In genomic region chr3:133364138-133364537, GRCm38 (mm10) we compare ENCODE assay signal across 24 mouse cellular contexts.
"Had no signal": no experiment of that assay in that cellular context is flagged by ENCODE, and none has a peak within 500 bp of the region (broad histone marks: within the 10 kb centered on the region; RNA-seq: fewer than 3 reads in every experiment).

No protein-coding gene starts in this region.

- H3K9ac ChIP-seq: forebrain, postnatal 0 days; heart, embryonic 13.5 days; heart, embryonic 15.5 days; hindbrain, embryonic 13.5 days; hindbrain, embryonic 15.5 days; limb, embryonic 13.5 days; limb, embryonic 15.5 days; liver, embryonic 12.5 days; liver, embryonic 14.5 days had no signal

- H3K4me1 ChIP-seq: heart, embryonic 15.5 days; hindbrain, embryonic 13.5 days; hindbrain, embryonic 15.5 days had no signal

- H3K4me2 ChIP-seq: heart, embryonic 11.5 days; heart, embryonic 13.5 days; heart, embryonic 15.5 days; hindbrain, embryonic 13.5 days; hindbrain, embryonic 15.5 days; limb, embryonic 13.5 days; limb, embryonic 15.5 days; liver, embryonic 12.5 days had no signal

- H3K36me3 ChIP-seq: heart, embryonic 15.5 days; hindbrain, embryonic 15.5 days; limb, embryonic 15.5 days had no signal

- DNase-seq: forebrain, postnatal 0 days; gastrocnemius, postnatal 14 days; gastrocnemius, postnatal 36 days; heart, adult 11 months; heart, adult 2 months; heart, postnatal 14 days; heart, postnatal 36 days; kidney, adult 11 months; kidney, adult 8-10 months; kidney, postnatal 14 days; layer of hippocampus, adult 9-11 months; layer of hippocampus, postnatal 36 days; left cerebral cortex, postnatal 4 days had no signal

- H3K9me3 ChIP-seq: heart, embryonic 13.5 days; heart, embryonic 15.5 days; hindbrain, embryonic 13.5 days; hindbrain, embryonic 15.5 days; limb, embryonic 13.5 days; limb, embryonic 15.5 days; liver, embryonic 12.5 days had no signal

- ATAC-seq: forebrain, postnatal 0 days; hindbrain, postnatal 0 days; intestine, embryonic 16.5 days; liver, embryonic 12.5 days had no signal

- H3K27me3 ChIP-seq: heart, embryonic 13.5 days; heart, embryonic 15.5 days; hindbrain, embryonic 13.5 days; hindbrain, embryonic 15.5 days; limb, embryonic 13.5 days; limb, embryonic 15.5 days; liver, embryonic 12.5 days had no signal

- H3K27ac ChIP-seq: heart, adult 2 months; heart, embryonic 13.5 days; heart, embryonic 15.5 days; hindbrain, embryonic 13.5 days; hindbrain, embryonic 15.5 days; hindbrain, postnatal 0 days; liver, embryonic 12.5 days; liver, embryonic 14.5 days had no signal

- H3K4me3 ChIP-seq: heart, adult 2 months; heart, embryonic 13.5 days; heart, embryonic 15.5 days; hindbrain, embryonic 13.5 days; hindbrain, embryonic 15.5 days; limb, embryonic 13.5 days; limb, embryonic 15.5 days; liver, embryonic 12.5 days had no signal
